Mouse (Mus musculus) embryonic facial prominence, embryonic 12.5 days (tissue): ENCODE results near the gene Ifitm10. TPM values are rescaled to one million over a fixed set of nuclear protein-coding genes. Genes with fewer than 3 reads are reported as not detected.

Experiments used
- ATAC-seq: fragments of 200-750 bp; cut with Nextera tagmentation; 2 replicates; pipeline ENCODE4 v1.8.0; 2017; ENCODE audit not compliant: insufficient number of reproducible peaks, insufficient read depth, low FRiP score, low TSS enrichment
- H3K27ac ChIP-seq: fragments of 300-500 bp; sonication (generic); 2 replicates; pipeline ENCODE4 v1.5.1; 2016; ENCODE audit warnings: mild to moderate bottlenecking
- H3K27me3 ChIP-seq: fragments of 300-500 bp; sonication (generic); 2 replicates; pipeline ENCODE4 v1.6.1; 2016; ENCODE audit warnings: mild to moderate bottlenecking, moderate library complexity
- H3K36me3 ChIP-seq: fragments of 300-500 bp; sonication (generic); 2 replicates; pipeline ENCODE4 v1.6.1; 2016; ENCODE audit warnings: mild to moderate bottlenecking
- H3K4me1 ChIP-seq: fragments of 300-500 bp; sonication (generic); 2 replicates; pipeline ENCODE4 v1.6.1; 2016
- H3K4me2 ChIP-seq: fragments of 300-500 bp; sonication (generic); replicated peaks from 2 replicates; pipeline ENCODE4 v1.6.1; 2016; ENCODE audit warnings: mild to moderate bottlenecking, moderate library complexity
- H3K4me3 ChIP-seq: fragments of 300-500 bp; sonication (generic); 2 replicates; pipeline ENCODE4 v1.5.1; 2016; ENCODE audit warnings: mild to moderate bottlenecking
- H3K9ac ChIP-seq: fragments of 300-500 bp; sonication (generic); 2 replicates; pipeline ENCODE4 v1.6.1; 2016; ENCODE audit warnings: mild to moderate bottlenecking, moderate library complexity
- H3K9me3 ChIP-seq: fragments of 300-500 bp; sonication (generic); 2 replicates; pipeline ENCODE4 v1.6.1; 2016; ENCODE audit warnings: mild to moderate bottlenecking, moderate library complexity
- WGBS: fragments of 180-500 bp; shearing (Covaris S2); methylation state at CpG from one replicate; pipeline ENCODE4 v1.1.7; 2016; 5-methylcytosine and 5-hydroxymethylcytosine counted together
- polyA plus RNA-seq: library from polyadenylated mRNA; unstranded; fragments of >200 nt; fragmentation: Nextera tagmentation; extraction: Ambion mirVana; gene quantifications from 2 replicates; pipeline ENCODE4 v1.2.1, GENCODE M21; 2016

Gene Ifitm10
- polyA plus RNA-seq, 1 experiment from 2014 or later = 2.3 TPM

- Histone ChIP-seq H3K9me3 (no peaks in the 10 kb centered on the region), H3K4me1 (peaks cover 20% of the 10 kb centered on the region; the same call in 1 of the 2 replicates), H3K27ac (no peak overlapping the region), H3K36me3 (peaks cover 55% of the 10 kb centered on the region), H3K4me2 (no peak overlapping the region), H3K4me3 (no peak overlapping the region), H3K27me3 (peaks cover 24% of the 10 kb centered on the region), H3K9ac (no peak overlapping the region)
- 76% methylated on average over 4 of the region's 4 CpGs for WGBS
- no peak for ATAC-seq
Observed at GRCm38 (mm10) chr7:142376096-142376495, 2.5 kb upstream of the Ifitm10 start.

- H3K9ac ChIP-seq = no peak overlapping the region
- peaks cover 32% of the 10 kb centered on the region for H3K27me3 ChIP-seq
- H3K9me3 ChIP-seq = no peaks in the 10 kb centered on the region
- H3K4me1 ChIP-seq = peaks cover 20% of the 10 kb centered on the region; the same call in 1 of the 2 replicates
- H3K27ac ChIP-seq = no peak overlapping the region
- 81% methylated on average over 6 of the region's 6 CpGs for WGBS
- H3K4me2 ChIP-seq = no peak overlapping the region
- peaks cover 47% of the 10 kb centered on the region for H3K36me3 ChIP-seq
- no peak for ATAC-seq
- no peak overlapping the region for H3K4me3 ChIP-seq
Observed at GRCm38 (mm10) chr7:142375261-142375724, 1.7 kb upstream of the Ifitm10 start.

- no peak overlapping the region for H3K9ac ChIP-seq
- no peak for ATAC-seq
- peaks cover 40% of the 10 kb centered on the region for H3K27me3 ChIP-seq
- WGBS = 87% methylated on average over 5 of the region's 5 CpGs
- H3K4me3 ChIP-seq = no peak overlapping the region
- peaks cover 20% of the 10 kb centered on the region; the same call in 1 of the 2 replicates for H3K4me1 ChIP-seq
- H3K4me2 ChIP-seq = no peak overlapping the region
- H3K9me3 ChIP-seq = no peaks in the 10 kb centered on the region
- H3K36me3 ChIP-seq = peaks cover 39% of the 10 kb centered on the region
- no peak overlapping the region for H3K27ac ChIP-seq
Observed at GRCm38 (mm10) chr7:142374413-142375015, 961 bp upstream of the Ifitm10 start.

DNA sequence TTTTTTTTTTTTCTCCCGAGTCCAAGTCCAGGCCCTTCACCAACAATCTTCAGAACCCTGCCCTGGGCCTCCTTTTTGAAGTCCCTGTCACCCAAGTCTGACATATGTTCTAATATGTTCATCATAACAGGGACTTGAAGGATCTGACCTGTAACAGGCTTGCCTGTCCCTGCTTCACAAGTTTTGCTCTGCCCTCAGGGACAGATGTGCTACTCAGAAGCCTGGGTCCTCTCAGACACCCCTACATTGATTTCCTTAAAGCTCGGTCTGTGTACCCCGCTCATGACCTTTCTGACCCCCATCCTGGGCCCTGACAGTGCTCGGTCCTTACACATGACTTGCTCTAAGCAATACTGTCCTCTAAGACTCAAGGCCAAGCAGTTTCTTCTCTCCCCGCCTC is 514 bp downstream of the Ifitm10 start:
- WGBS = 79% methylated on average over 5 of the region's 5 CpGs
- Histone ChIP-seq H3K36me3 (peaks cover 27% of the 10 kb centered on the region), H3K4me2 (no peak overlapping the region), H3K4me3 (no peak overlapping the region), H3K9ac (no peak overlapping the region), H3K9me3 (no peaks in the 10 kb centered on the region), H3K4me1 (peaks cover 20% of the 10 kb centered on the region; the same call in 1 of the 2 replicates), H3K27ac (no peak overlapping the region), H3K27me3 (peaks cover 46% of the 10 kb centered on the region)
- no peak for ATAC-seq

DNA sequence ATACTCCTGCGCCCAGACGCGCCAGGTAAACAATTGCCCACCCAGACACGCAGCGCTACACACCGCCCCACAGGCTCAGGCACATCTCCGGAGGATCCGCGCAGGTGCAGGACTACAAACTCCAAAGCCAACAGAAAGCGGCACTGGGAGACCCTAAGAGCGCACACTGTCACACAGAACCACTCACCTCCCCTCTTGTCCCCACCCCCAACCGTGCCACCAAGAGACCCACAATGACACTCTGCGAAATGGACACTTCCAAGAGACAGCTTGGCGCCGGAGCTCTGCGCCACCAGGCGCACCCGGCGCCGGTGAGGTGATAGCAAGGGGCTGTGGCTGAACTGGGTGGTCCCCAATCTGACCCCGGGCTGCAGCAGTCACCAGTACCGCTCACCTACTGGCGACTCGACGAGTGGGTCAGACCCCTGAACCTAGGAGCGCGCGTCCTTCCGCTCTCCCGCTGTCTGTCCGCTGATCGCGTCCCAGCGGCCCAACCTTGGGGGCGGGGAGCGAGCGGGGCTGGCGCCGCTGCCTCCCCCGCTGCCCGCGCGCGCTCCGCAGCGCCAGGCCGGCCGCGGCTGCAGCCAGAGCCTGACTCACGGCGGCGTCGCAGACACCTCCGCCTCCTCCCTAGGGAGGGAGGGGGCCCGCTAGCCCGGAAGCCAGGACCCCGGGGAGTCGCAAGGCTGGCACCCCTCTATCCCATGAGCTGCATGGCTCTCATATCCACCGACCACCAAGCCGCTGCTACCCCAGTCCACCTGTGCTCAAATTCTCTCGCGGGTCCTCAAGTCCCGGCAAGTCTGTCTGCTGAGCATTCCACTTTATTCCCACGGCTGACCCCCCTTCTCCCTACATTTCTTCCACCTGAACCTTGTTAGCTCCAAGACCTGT is 1.5 kb downstream of the Ifitm10 start:
- Histone ChIP-seq H3K4me1 (peaks cover 20% of the 10 kb centered on the region; the same call in 1 of the 2 replicates), H3K27me3 (peaks cover 46% of the 10 kb centered on the region), H3K9ac (peak overlapping the region; percentile 56), H3K27ac (no peak overlapping the region), H3K36me3 (peaks cover 17% of the 10 kb centered on the region), H3K4me3 (peak overlapping the region; percentile 44), H3K4me2 (peak overlapping the region; percentile 83), H3K9me3 (no peaks in the 10 kb centered on the region)
- WGBS = 2% methylated on average over 63 of the region's 64 CpGs
- ATAC-seq = 0 out of 2 replicates have a peak, but pooled peaks have one; percentile 16

DNA sequence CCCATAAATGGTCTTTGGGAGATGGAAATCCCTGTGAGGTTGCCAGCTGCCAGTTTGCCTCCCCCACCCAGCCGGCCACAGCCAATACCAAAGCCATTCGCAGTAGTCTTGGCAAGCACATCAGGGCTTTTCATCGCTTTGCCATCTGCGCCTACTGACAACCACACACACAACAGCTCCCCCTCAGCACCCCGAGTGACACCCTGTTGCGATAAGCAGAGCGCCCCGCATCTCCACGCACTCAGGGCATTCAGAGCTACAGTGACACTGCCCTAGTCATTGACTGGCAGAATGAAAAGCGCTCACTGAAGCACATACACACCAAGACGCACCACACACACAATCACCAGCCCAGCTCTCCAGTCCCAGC is 2.2 kb downstream of the Ifitm10 start:
- H3K4me3 ChIP-seq = peak overlapping the region; percentile 44
- peaks cover 46% of the 10 kb centered on the region for H3K27me3 ChIP-seq
- WGBS = 23% methylated on average over 11 of the region's 11 CpGs
- H3K27ac ChIP-seq = no peak overlapping the region
- H3K4me2 ChIP-seq = peak overlapping the region; percentile 83
- peaks cover 20% of the 10 kb centered on the region; the same call in 1 of the 2 replicates for H3K4me1 ChIP-seq
- no peak for ATAC-seq
- H3K9ac ChIP-seq = 0 out of 2 replicates have a peak overlapping the region, but pooled peaks have one; percentile 56
- no peaks in the 10 kb centered on the region for H3K9me3 ChIP-seq
- peaks cover 10% of the 10 kb centered on the region for H3K36me3 ChIP-seq

DNA sequence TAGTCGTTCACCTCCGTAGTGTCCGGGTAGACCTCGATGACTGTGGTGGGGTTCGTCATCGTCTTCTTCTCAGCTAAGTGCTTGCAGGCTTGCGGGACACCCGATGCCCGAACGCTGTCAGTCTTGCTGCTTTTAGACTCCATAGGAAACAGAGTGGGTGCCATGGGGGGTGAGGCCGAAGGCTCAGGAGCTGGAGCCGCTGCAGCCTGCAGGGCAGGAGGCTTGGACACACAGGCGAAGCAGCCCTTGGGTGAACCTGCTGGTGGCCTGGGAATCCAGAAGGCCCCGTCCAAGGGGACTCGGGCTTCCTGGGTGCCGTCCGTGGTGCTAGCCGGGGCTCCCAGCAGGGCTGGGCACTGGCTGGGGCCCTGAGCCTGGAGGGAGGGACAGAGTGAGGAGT is 2.6 kb downstream of the Ifitm10 start:
- Histone ChIP-seq H3K4me3 (no peak overlapping the region), H3K9ac (no peak overlapping the region), H3K27ac (no peak overlapping the region), H3K4me2 (peak overlapping the region; percentile 13; the same call in 1 of the 2 replicates), H3K27me3 (peaks cover 46% of the 10 kb centered on the region), H3K36me3 (peaks cover 6% of the 10 kb centered on the region; the same call in 1 of the 2 replicates), H3K4me1 (peaks cover 20% of the 10 kb centered on the region; the same call in 1 of the 2 replicates), H3K9me3 (no peaks in the 10 kb centered on the region)
- ATAC-seq = no peak
- WGBS = 80% methylated on average over 18 of the region's 18 CpGs

GRCm38 (mm10) chr7:142369820-142370219 is 3.7 kb downstream of the Ifitm10 start:
- H3K36me3 ChIP-seq = no peaks in the 10 kb centered on the region
- WGBS = 70% methylated on average over 6 of the region's 6 CpGs
- no peak overlapping the region for H3K4me2 ChIP-seq
- no peak for ATAC-seq
- no peak overlapping the region for H3K4me3 ChIP-seq
- no peaks in the 10 kb centered on the region for H3K9me3 ChIP-seq
- H3K9ac ChIP-seq = no peak overlapping the region
- H3K4me1 ChIP-seq = peaks cover 20% of the 10 kb centered on the region; the same call in 1 of the 2 replicates
- peaks cover 46% of the 10 kb centered on the region for H3K27me3 ChIP-seq
- no peak overlapping the region for H3K27ac ChIP-seq

DNA sequence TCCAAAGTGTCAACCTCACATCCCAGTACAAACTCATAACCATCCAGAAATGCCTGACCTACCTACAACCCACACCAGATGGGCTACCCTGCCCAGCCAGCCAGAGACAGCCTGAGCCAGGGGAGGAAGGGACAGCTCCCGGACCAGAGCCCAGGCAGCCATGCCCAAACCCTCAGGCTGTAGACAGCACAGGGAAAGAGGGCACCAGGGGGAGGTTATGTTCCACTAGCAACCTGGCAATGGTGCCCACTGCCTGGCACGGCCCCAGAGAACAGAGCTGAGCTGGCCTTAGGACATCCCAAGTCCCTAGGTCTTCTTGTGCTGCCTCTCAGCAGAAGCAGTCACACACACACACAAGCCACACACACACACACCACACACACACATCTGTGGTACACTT is 4.7 kb downstream of the Ifitm10 start:
- Histone ChIP-seq H3K27ac (no peak overlapping the region), H3K36me3 (no peaks in the 10 kb centered on the region), H3K27me3 (peaks cover 46% of the 10 kb centered on the region), H3K4me3 (no peak overlapping the region), H3K4me1 (peaks cover 17% of the 10 kb centered on the region; the same call in 1 of the 2 replicates), H3K9me3 (no peaks in the 10 kb centered on the region), H3K9ac (no peak overlapping the region), H3K4me2 (no peak overlapping the region)
- no peak for ATAC-seq
- WGBS = 73% methylated on average over 2 of the region's 2 CpGs

GRCm38 (mm10) chr7:142363107-142363506 is 10.4 kb downstream of the Ifitm10 start:
- H3K27ac ChIP-seq = no peak overlapping the region
- no peak for ATAC-seq
- H3K27me3 ChIP-seq = peaks cover 3% of the 10 kb centered on the region; the same call in 1 of the 2 replicates
- 78% methylated on average over 4 of the region's 4 CpGs for WGBS
- no peaks in the 10 kb centered on the region for H3K36me3 ChIP-seq
- H3K9me3 ChIP-seq = no peaks in the 10 kb centered on the region
- H3K4me1 ChIP-seq = no peaks in the 10 kb centered on the region
- H3K4me2 ChIP-seq = no peak overlapping the region
- no peak overlapping the region for H3K4me3 ChIP-seq
- H3K9ac ChIP-seq = no peak overlapping the region

DNA sequence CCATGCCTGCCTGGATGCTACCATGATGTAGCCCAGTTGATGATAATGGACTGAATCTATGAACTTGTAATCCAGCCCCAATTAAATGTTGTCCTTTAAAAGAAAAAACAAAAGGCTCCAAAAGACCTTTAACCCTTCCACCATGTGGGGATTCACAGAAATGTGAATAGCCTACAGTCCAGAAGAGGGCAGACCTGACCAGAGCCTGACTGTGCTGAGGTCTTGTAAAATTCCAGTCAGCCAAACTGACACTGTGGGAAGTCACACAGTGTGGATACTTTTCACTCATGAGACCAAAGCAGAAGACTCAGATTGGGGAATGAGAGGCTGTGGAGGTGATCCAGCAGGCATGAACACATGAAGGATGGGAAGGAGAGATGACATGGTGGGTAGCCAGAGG is 12.8 kb downstream of the Ifitm10 start:
- H3K4me1 ChIP-seq = 0 out of 2 replicates have a peak, but pooled peaks cover 3% of the 10 kb centered on the region
- H3K9me3 ChIP-seq = no peaks in the 10 kb centered on the region
- no peak overlapping the region for H3K4me3 ChIP-seq
- no peaks in the 10 kb centered on the region for H3K36me3 ChIP-seq
- H3K9ac ChIP-seq = no peak overlapping the region
- no peak for ATAC-seq
- H3K27ac ChIP-seq = no peak overlapping the region
- H3K4me2 ChIP-seq = no peak overlapping the region
- peaks cover 3% of the 10 kb centered on the region; the same call in 1 of the 2 replicates for H3K27me3 ChIP-seq
